Mouse (Mus musculus) thymus, adult 2 months (tissue): ENCODE measurements around the gene Calb2. TPM values are rescaled to one million over a fixed set of nuclear protein-coding genes. Genes with fewer than 3 reads are reported as not detected.

Experiments used
- DNase-seq: peaks from one replicate; pipeline ENCODE4 v3.0.0; 2021
- H3K27ac ChIP-seq: fragments of 200-500 bp; 2 replicates; pipeline ENCODE4 v1.5.1; 2012; ENCODE audit warnings: low read length, control low read depth; ENCODE audit not compliant: control insufficient read depth, insufficient read depth
- H3K27me3 ChIP-seq: fragments of 200-500 bp; 2 replicates; pipeline ENCODE4 v1.6.1; 2012; ENCODE audit warnings: mild to moderate bottlenecking, low read length, moderate library complexity, mixed read lengths; ENCODE audit not compliant: control insufficient read depth, insufficient read depth
- H3K36me3 ChIP-seq: fragments of 200-500 bp; 2 replicates; pipeline ENCODE4 v1.6.1; 2012; ENCODE audit warnings: mild to moderate bottlenecking, low read length, moderate library complexity; ENCODE audit not compliant: control insufficient read depth, insufficient read depth
- H3K4me1 ChIP-seq: fragments of 200-500 bp; replicated peaks from 2 replicates; pipeline ENCODE4 v1.6.1; 2012; ENCODE audit warnings: low read length; ENCODE audit not compliant: control insufficient read depth, insufficient read depth
- H3K4me3 ChIP-seq: fragments of 200-500 bp; 2 replicates; pipeline ENCODE4 v1.5.1; 2012; ENCODE audit warnings: mild to moderate bottlenecking, low read length, control low read depth, moderate library complexity; ENCODE audit not compliant: control insufficient read depth, insufficient read depth
- CTCF ChIP-seq: fragments of 200-500 bp; IDR thresholded peaks from 2 replicates; pipeline ENCODE4 v1.5.1; 2012; ENCODE audit warnings: mild to moderate bottlenecking, control low read depth, low read length, moderate library complexity, borderline replicate concordance; ENCODE audit not compliant: control insufficient read depth, poor library complexity, insufficient read depth; ENCODE audit errors: extremely low read depth
- POLR2A ChIP-seq: fragments of 200-500 bp; IDR thresholded peaks from 2 replicates; pipeline ENCODE4 v1.6.1; 2012; ENCODE audit warnings: mild to moderate bottlenecking, low read length, control low read depth, moderate library complexity; ENCODE audit not compliant: control insufficient read depth, poor library complexity, insufficient read depth; ENCODE audit errors: extremely low read depth
- WGBS: fragments of 180-500 bp; shearing (Covaris S2); methylation state at CpG from one replicate; pipeline ENCODE4 v1.1.7; 2018; 5-methylcytosine and 5-hydroxymethylcytosine counted together
- polyA plus RNA-seq: library from polyadenylated mRNA; depleted of rRNA; stranded (reverse); fragments of >200 nt; gene quantifications from 2 replicates; pipeline ENCODE4 v1.2.3, GENCODE M21; 2012; rRNA removed

Calb2 gene
- polyA plus RNA-seq = 0.73 and 0.84 TPM in 2 replicates

- 17% methylated on average over 33 of the region's 33 CpGs for WGBS
- TF ChIP-seq POLR2A = no peak
- peak; percentile 74; the same call in 1 of the 2 replicates for TF ChIP-seq CTCF
- no peak within 1 kb of the TSS for H3K4me3 ChIP-seq
- H3K4me1 ChIP-seq = no peaks in the 10 kb centered on the region
- peak; percentile 11 for DNase-seq
- H3K27me3 ChIP-seq = no peaks in the 10 kb centered on the region
- H3K27ac ChIP-seq = no peak within 1 kb of the TSS
- no peaks in the 10 kb centered on the region for H3K36me3 ChIP-seq
Observed at GRCm38 (mm10) chr8:110168046-110168445, at the start of gene Calb2. Calb2 (minus strand) TSS chr8:110168210.

- H3K27ac ChIP-seq = no peak overlapping the region
- peak overlapping the region; percentile 57 for H3K4me3 ChIP-seq
- WGBS = under 1% methylated on average over 43 of the region's 43 CpGs
- no peaks in the 10 kb centered on the region; the same call in 1 of the 2 replicates for H3K4me1 ChIP-seq
- TF ChIP-seq POLR2A (peak; percentile 53), CTCF (peak; percentile 68; the same call in 1 of the 2 replicates)
- H3K27me3 ChIP-seq = no peaks in the 10 kb centered on the region
- peak; percentile 99 for DNase-seq
- peaks cover 12% of the 10 kb centered on the region for H3K36me3 ChIP-seq
Observed at GRCm38 (mm10) chr8:110217681-110218131, 49.7 kb upstream of the Calb2 start.

- WGBS = 49% methylated on average over 5 of the region's 5 CpGs
- Histone ChIP-seq H3K36me3 (peaks cover 8% of the 10 kb centered on the region), H3K27ac (no peak overlapping the region), H3K4me1 (no peaks in the 10 kb centered on the region; the same call in 1 of the 2 replicates), H3K4me3 (peak overlapping the region; percentile 57), H3K27me3 (no peaks in the 10 kb centered on the region)
- no peak for TF ChIP-seq CTCF
- TF ChIP-seq POLR2A = no peak
- peak; percentile 6 for DNase-seq
Observed at GRCm38 (mm10) chr8:110217198-110217597, 49.2 kb upstream of the Calb2 start.

DNA sequence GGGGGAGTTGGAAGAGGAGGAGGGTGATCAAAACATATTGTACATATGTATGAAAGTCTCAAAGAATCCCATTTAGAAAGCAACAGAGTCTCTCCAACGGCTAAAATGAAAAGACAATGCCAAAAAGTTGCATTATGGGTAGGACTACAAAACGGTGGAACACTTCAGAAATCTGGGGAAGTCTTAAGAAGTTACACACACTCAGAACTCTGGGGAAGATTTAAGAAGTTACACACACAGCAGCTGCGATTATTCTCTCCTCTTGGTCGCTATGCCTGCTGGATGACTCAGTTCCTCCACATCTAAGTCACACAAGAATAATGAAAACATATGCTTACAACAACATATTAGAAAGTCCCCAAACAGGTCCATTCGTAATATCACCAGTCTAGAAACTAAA is 48.2 kb upstream of the Calb2 start:
- no peaks in the 10 kb centered on the region for H3K27me3 ChIP-seq
- DNase-seq = no peak
- no peak overlapping the region for H3K27ac ChIP-seq
- H3K4me1 ChIP-seq = no peaks in the 10 kb centered on the region; the same call in 1 of the 2 replicates
- peaks cover under 1% of the 10 kb centered on the region for H3K36me3 ChIP-seq
- no peak for TF ChIP-seq CTCF
- TF ChIP-seq POLR2A = no peak
- 84% methylated on average over 5 of the region's 5 CpGs for WGBS
- H3K4me3 ChIP-seq = no peak overlapping the region

DNA sequence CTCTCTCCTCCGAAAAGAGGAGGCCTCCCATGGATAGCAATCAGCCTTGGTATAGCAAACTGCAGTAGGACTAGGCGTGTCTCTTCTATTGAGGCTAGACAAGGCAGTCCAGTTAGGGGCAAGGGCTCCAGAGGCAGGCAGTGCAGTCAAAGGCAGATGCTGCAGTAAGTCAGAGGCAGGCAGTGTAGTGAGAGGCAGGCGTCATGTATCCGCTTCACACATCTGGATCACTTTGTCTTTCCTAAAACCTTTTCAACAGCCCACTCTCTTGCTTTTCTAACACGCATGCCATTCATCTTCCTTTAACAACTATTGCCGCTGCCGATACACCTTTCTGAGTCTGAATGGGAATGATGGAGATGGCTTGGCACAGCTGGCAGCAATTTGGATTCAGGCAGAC is 47.4 kb upstream of the Calb2 start, which contains the start of gene Cmtr2:
TSS of gene Cmtr2 (plus strand) at position 301 of the 400 bp plus-strand sequence.
- 82% methylated on average over 7 of the region's 7 CpGs for WGBS
- TF ChIP-seq POLR2A (no peak), CTCF (no peak)
- Histone ChIP-seq H3K36me3 (no peaks in the 10 kb centered on the region), H3K4me3 (no peak within 1 kb of the TSS), H3K4me1 (no peaks in the 10 kb centered on the region; the same call in 1 of the 2 replicates), H3K27ac (no peak within 1 kb of the TSS), H3K27me3 (no peaks in the 10 kb centered on the region)
- no peak for DNase-seq

- Histone ChIP-seq H3K4me3 (no peak overlapping the region), H3K36me3 (no peaks in the 10 kb centered on the region), H3K27ac (no peak overlapping the region), H3K4me1 (no peaks in the 10 kb centered on the region), H3K27me3 (no peaks in the 10 kb centered on the region)
- 42% methylated on average over 11 of the region's 11 CpGs for WGBS
- no peak for TF ChIP-seq POLR2A
- 0 out of 2 replicates have a peak, but pooled peaks have one; percentile 28 for TF ChIP-seq CTCF
- DNase-seq = peak; percentile 8
Observed at GRCm38 (mm10) chr8:110201806-110202205, 33.8 kb upstream of the Calb2 start.
